In the genomic region with DNA sequence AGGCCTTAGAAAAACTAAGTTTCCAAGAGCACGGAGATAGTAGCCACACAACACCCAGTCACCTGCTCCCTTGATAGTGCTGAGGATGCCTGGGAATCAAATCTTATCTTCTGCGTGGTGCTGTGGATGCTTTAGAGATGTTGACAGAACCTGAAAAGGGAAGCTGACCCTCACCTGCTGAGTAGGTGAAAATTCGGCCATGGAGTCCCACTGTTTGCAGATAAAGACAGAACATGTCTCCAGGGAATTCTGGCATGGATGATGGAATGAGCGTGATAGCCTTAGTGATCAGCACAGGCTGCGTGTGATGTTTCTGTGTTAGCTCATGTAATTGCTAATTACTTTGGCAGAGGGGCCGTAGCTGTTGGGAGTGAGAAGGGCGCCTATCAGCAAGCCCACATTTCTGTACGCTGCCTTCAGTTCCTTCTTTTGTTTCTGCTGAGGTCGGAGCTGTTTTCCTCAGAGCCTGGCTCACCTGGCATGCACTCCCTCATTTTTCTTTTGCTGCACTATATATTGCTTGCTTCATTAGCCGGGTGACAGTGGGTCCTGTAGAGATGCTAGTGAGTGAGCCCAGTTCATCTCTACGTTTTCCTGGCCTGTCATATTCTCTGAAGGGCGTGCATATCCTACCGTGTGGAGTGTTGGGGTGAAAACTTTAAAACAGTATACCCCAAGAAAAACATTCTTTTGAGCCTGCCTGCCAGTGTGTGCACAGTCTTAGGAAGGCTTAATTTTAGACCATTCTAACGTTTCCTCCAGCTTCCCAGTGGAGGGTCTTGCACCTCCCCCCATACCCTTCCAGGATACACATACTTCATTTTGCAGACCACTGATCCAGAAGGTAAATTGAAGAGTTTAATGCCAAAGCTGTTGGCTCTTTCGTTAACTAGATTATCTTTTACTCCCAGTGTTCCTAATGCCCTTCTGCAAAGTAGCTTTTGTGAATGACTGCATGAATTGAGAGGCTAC, we compare ENCODE assay signal across 10 mouse cellular contexts. TPM values are rescaled to one million over a fixed set of nuclear protein-coding genes. Genes with fewer than 3 reads are reported as not detected.
DNase-seq lines count a peak whose midpoint lies in the region; ATAC-seq and TF ChIP-seq lines count a peak whose summit lies in the region.
"Had no signal": no experiment of that assay in that cellular context is flagged by ENCODE, and none has a peak within 500 bp of the region (broad histone marks: within the 10 kb centered on the region; RNA-seq: fewer than 3 reads in every experiment).

No protein-coding gene starts in this region.

- no peak overlapping the region for H3K9ac ChIP-seq in intestine, embryonic 14.5 days (ENCODE audit: low read length)
- H3K9ac ChIP-seq in intestine, postnatal 0 days (ENCODE audit: low read depth, low read length): no peak overlapping the region
- no peak overlapping the region for H3K9ac ChIP-seq in embryonic facial prominence, embryonic 14.5 days (ENCODE audit: low read depth, low read length)
- H3K9ac ChIP-seq in midbrain, embryonic 13.5 days (replicated peaks): no peak overlapping the region
- H3K9ac ChIP-seq: limb, embryonic 15.5 days had no signal

- peaks cover 68% of the 10 kb centered on the region for H3K4me1 ChIP-seq in intestine, embryonic 14.5 days (replicated peaks; ENCODE audit: control insufficient read depth, insufficient read depth, low read length)
- peaks cover 4% of the 10 kb centered on the region; the same call in 1 of the 2 replicates for H3K4me1 ChIP-seq in intestine, postnatal 0 days (replicated peaks; ENCODE audit: control insufficient read depth, insufficient read depth, low read length)
- H3K4me1 ChIP-seq in embryonic facial prominence, embryonic 14.5 days (ENCODE audit: control insufficient read depth, insufficient read depth, low read length): peaks cover 76% of the 10 kb centered on the region
- peaks cover 36% of the 10 kb centered on the region for H3K4me1 ChIP-seq in midbrain, embryonic 13.5 days (replicated peaks)

- ATAC-seq in intestine, embryonic 14.5 days (replicated peaks; ENCODE audit: low FRiP score, low TSS enrichment, low read depth): no peak
- no peak for ATAC-seq in intestine, postnatal 0 days
- no peak for ATAC-seq in embryonic facial prominence, embryonic 14.5 days (ENCODE audit: low read depth)
- 0 out of 2 replicates have a peak, but pooled peaks have one; percentile 3 for ATAC-seq in granulocyte monocyte progenitor cell, adult 5-6 weeks (replicated peaks; ENCODE audit: poor library complexity, severe bottlenecking)
- ATAC-seq in midbrain, embryonic 13.5 days: peak; percentile 31; the same call in 1 of the 2 replicates

- no peaks in the 10 kb centered on the region for H3K36me3 ChIP-seq in intestine, embryonic 14.5 days (ENCODE audit: control insufficient read depth, insufficient read depth, low read length)
- no peaks in the 10 kb centered on the region for H3K36me3 ChIP-seq in intestine, postnatal 0 days (ENCODE audit: control insufficient read depth, insufficient read depth)
- 0 out of 2 replicates have a peak, but pooled peaks cover 3% of the 10 kb centered on the region for H3K36me3 ChIP-seq in embryonic facial prominence, embryonic 14.5 days (ENCODE audit: control insufficient read depth, insufficient read depth, low read length)
- no peaks in the 10 kb centered on the region for H3K36me3 ChIP-seq in midbrain, embryonic 13.5 days
- H3K36me3 ChIP-seq: limb, embryonic 15.5 days had no signal

- H3K27ac ChIP-seq in intestine, embryonic 14.5 days (ENCODE audit: low read depth): peak overlapping the region; percentile 64; the same call in 1 of the 2 replicates
- H3K27ac ChIP-seq in intestine, postnatal 0 days (ENCODE audit: low read depth, low read length): no peak overlapping the region
- peak overlapping the region; percentile 40; the same call in 1 of the 2 replicates for H3K27ac ChIP-seq in embryonic facial prominence, embryonic 14.5 days (replicated peaks; ENCODE audit: low read depth, low read length)
- peak overlapping the region; percentile 25; the same call in 1 of the 2 replicates for H3K27ac ChIP-seq in midbrain, embryonic 13.5 days
- H3K27ac ChIP-seq: limb, embryonic 15.5 days had no signal

- H3K9me3 ChIP-seq in intestine, embryonic 14.5 days (ENCODE audit: control insufficient read depth, low read length): no peaks in the 10 kb centered on the region
- no peaks in the 10 kb centered on the region for H3K9me3 ChIP-seq in intestine, postnatal 0 days (ENCODE audit: control insufficient read depth)
- no peaks in the 10 kb centered on the region for H3K9me3 ChIP-seq in embryonic facial prominence, embryonic 14.5 days (ENCODE audit: control insufficient read depth, low read length)
- no peaks in the 10 kb centered on the region for H3K9me3 ChIP-seq in midbrain, embryonic 13.5 days
- H3K9me3 ChIP-seq: limb, embryonic 15.5 days had no signal

- H3K27me3 ChIP-seq in intestine, embryonic 14.5 days (replicated peaks; ENCODE audit: control insufficient read depth, insufficient read depth, low read length): no peaks in the 10 kb centered on the region
- H3K27me3 ChIP-seq in intestine, postnatal 0 days (replicated peaks; ENCODE audit: control insufficient read depth, insufficient read depth, low read length): no peaks in the 10 kb centered on the region
- H3K27me3 ChIP-seq in embryonic facial prominence, embryonic 14.5 days (replicated peaks; ENCODE audit: control insufficient read depth, insufficient read depth, low read length): no peaks in the 10 kb centered on the region
- H3K27me3 ChIP-seq in midbrain, embryonic 13.5 days: no peaks in the 10 kb centered on the region
- H3K27me3 ChIP-seq: limb, embryonic 15.5 days had no signal

- WGBS in intestine, embryonic 14.5 days: 49% methylated on average over 15 of the region's 15 CpGs
- 67% methylated on average over 15 of the region's 15 CpGs for WGBS in intestine, postnatal 0 days
- 39% methylated on average over 15 of the region's 15 CpGs for WGBS in embryonic facial prominence, embryonic 14.5 days
- 35% methylated on average over 15 of the region's 15 CpGs for WGBS in midbrain, embryonic 13.5 days

- no peak for DNase-seq in intestine, embryonic 14.5 days (ENCODE audit: low spot score)
- no peak for DNase-seq in embryonic facial prominence, embryonic 14.5 days (ENCODE audit: low spot score)
- DNase-seq in urinary bladder, adult 2 months (ENCODE audit: low spot score): no peak
- no peak for DNase-seq in layer of hippocampus, adult 18-20 months (ENCODE audit: low spot score in 2 of 2)
- DNase-seq: cerebellum, adult 8-10 months; kidney, postnatal 10 days had no signal

- no peak overlapping the region for H3K4me3 ChIP-seq in intestine, embryonic 14.5 days (ENCODE audit: low read depth, low read length)
- H3K4me3 ChIP-seq in intestine, postnatal 0 days (ENCODE audit: low read depth, low read length): no peak overlapping the region
- H3K4me3 ChIP-seq in embryonic facial prominence, embryonic 14.5 days (ENCODE audit: low read depth, low read length): no peak overlapping the region
- no peak overlapping the region for H3K4me3 ChIP-seq in midbrain, embryonic 13.5 days (replicated peaks)
- H3K4me3 ChIP-seq: limb, embryonic 15.5 days had no signal

- TF ChIP-seq CTCF in intestine, postnatal 0 days (IDR thresholded peaks at IDR 0.05; ENCODE audit: low read depth): no peak

- no peak overlapping the region for H3K4me2 ChIP-seq in intestine, embryonic 14.5 days (ENCODE audit: low read length)
- no peak overlapping the region for H3K4me2 ChIP-seq in intestine, postnatal 0 days (replicated peaks; ENCODE audit: low read depth)
- no peak overlapping the region for H3K4me2 ChIP-seq in embryonic facial prominence, embryonic 14.5 days (ENCODE audit: low read depth, low read length)
- H3K4me2 ChIP-seq in midbrain, embryonic 13.5 days (replicated peaks): no peak overlapping the region
- H3K4me2 ChIP-seq: limb, embryonic 15.5 days had no signal

RNA-seq across cellular contexts. Expression of a gene that starts 21.6 kb away (rescaled TPM):
- polyA plus RNA-seq in intestine, embryonic 14.5 days (2014; fragmentation: Nextera tagmentation; extraction: Ambion mirVana): 30.0 and 30.8 TPM in 2 replicates
- polyA plus RNA-seq in intestine, postnatal 0 days (2015; fragmentation: Nextera tagmentation; extraction: Ambion mirVana): 4.9 and 5.1 TPM in 2 replicates
- polyA plus RNA-seq in embryonic facial prominence, embryonic 14.5 days (2014; fragmentation: Nextera tagmentation; extraction: Ambion mirVana): 35.6 and 39.3 TPM in 2 replicates
- 27.9 TPM in 2 replicates for total RNA-seq in granulocyte monocyte progenitor cell, adult 5-6 weeks (2014; fragmentation: Nextera tagmentation)
- 23.1 and 31.3 TPM in 2 replicates for total RNA-seq in granulocyte monocyte progenitor cell, adult 5-6 weeks (2017)
- polyA plus RNA-seq in midbrain, embryonic 13.5 days (2015; fragmentation: Nextera tagmentation; extraction: Ambion mirVana): 9.0 and 10.0 TPM in 2 replicates
- 23.1 and 31.2 TPM in 2 replicates for polyA plus RNA-seq in urinary bladder, adult 2 months (2012; rRNA removed)
- total RNA-seq in layer of hippocampus, adult 18-20 months (2021): 10 to 100 TPM; 21.4 to 22.8 TPM

Comparison
In these comparisons a context has a peak if more than half of its experiments do, and no peak if none do; other contexts are left out.
1. ATAC-seq: peak in granulocyte monocyte progenitor cell, adult 5-6 weeks (single experiment) and midbrain, embryonic 13.5 days (single experiment); none in intestine, embryonic 14.5 days (single experiment), intestine, postnatal 0 days (single experiment) and embryonic facial prominence, embryonic 14.5 days (single experiment).